Mouse (Mus musculus): Measurements from ENCODE around the gene Kdf1. TPM values are rescaled to one million over a fixed set of nuclear protein-coding genes. Genes with fewer than 3 reads are reported as not detected.

Kdf1 gene
- polyA plus RNA-seq, 1 experiment: not detected

DNA sequence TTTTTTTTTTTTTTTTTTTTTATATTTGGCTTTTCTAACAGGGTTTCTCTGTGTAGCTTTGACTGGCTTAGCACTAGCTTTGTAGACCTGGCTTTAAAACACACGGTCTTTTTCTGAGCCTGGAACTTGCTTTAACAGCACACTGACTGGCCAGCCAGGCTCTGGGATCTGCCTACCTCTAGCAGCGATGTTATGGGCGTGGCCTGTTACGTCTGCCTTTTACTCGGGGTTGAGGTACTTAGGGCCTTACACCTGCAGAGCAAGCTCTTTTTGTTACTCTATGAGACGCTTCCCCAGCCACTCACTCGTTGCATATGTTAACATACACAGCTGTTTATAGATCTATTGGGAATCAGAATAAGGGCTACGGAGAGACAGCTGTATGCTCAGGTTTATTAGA is 48.5 kb downstream of the Kdf1 start:
- no peak for TF ChIP-seq GATA1 (IDR thresholded peaks at IDR 0.05; ENCODE audit: low read length)

- no peak for TF ChIP-seq GATA1 (IDR thresholded peaks at IDR 0.05; ENCODE audit: low read length)
Measured at GRCm38 (mm10) chr4:133569291-133570065, 50.7 kb downstream of the Kdf1 start.

- no peak for TF ChIP-seq GATA1 (IDR thresholded peaks at IDR 0.05; ENCODE audit: low read length)
Measured at GRCm38 (mm10) chr4:133570066-133570466, 51.3 kb downstream of the Kdf1 start.

DNA sequence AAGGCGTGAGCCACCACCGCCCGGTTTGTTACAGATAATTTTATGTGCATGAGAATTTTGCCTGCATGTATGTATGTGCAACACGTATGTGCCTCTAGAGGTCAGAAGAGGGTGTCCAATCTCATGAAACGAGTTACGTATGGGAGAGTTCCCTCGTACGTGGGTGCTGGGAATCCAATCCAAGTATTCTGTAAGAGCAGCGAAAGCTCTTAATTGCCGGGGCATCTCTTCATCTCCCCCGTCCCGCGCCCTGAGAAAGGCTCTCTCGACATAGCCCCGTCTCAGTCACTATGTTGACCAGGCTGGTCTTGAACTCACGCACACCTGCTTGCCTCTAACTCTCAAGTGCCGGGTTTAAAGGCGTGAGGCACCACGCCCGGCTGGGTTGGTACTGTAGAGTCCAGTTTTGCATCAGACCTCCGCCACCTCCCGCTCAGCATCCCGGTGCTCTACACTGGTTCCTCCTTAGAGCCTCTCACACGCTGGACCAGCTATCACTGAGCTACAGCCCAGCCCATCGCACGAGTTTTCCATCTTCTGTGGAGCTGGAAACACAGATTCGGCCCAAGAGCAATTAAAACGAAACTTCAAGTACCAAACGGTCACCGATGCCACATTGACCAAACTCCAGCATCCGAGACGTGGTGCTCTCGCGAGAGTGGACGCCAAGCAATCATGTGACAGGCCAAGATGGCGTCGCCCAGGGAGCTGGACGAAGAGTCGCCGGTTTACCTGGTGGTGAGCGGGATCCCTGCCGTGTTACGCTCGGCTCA is 55.5 kb downstream of the Kdf1 start, which contains the start of gene Gpatch3:
Gpatch3 (plus strand) TSS at position 676 of the 773 bp plus-strand sequence.
- no peak for TF ChIP-seq GATA1 (IDR thresholded peaks at IDR 0.05; ENCODE audit: low read length)

DNA sequence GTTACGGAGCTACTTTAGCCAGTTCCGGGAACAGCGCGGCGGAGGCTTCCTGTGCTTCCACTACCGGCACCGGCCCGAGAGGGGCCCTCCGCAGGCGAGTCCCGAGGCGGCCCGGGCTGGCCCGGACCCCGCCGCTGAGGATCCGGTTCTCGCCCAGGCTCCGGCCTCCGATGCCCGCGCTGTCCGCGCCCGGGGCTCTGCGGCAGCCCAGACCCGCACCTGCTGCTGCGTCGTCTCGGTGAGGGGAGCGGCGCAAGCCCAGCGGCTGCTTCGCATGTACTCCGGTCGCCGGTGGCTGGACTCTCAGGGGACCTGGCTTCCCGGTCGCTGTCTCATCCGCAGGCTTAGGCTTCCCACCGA is 56.1 kb downstream of the Kdf1 start:
- no peak for TF ChIP-seq GATA1 (IDR thresholded peaks at IDR 0.05; ENCODE audit: low read length)

DNA sequence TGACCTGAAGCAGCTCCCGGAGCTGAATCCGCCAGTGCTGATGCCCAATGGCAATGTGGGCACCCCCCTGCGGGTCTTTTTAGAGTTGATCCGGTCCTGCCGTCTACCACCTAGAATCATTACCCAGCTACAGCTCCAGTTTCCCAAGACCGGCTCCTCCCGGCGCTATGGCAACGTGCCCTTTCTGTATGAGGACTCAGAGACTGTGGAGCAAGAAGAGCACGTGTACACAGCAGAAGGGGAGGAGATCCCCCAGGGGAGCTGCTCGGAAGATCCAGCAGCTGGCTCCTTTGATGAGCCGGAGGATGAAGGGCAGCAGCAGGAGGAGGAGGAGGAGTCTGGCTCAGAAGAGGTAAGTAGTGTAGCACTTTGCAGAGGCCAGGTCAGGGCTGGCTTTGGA is 59.2 kb downstream of the Kdf1 start:
- no peak for TF ChIP-seq GATA1 (IDR thresholded peaks at IDR 0.05; ENCODE audit: low read length)

Other genes with a start within 250 kb of the Kdf1 start
- 27.0 and 38.3 TPM in 2 replicates for gene Tmem222, start 241.2 kb upstream of the Kdf1 start, polyA plus RNA-seq (2012)
- gene Wdtc1, start 165.5 kb upstream of the Kdf1 start, polyA plus RNA-seq (2012): 56.5 and 63.0 TPM in 2 replicates
- gene Slc9a1, start 149.3 kb upstream of the Kdf1 start, polyA plus RNA-seq (2012): 56.6 and 70.6 TPM in 2 replicates
- gene Tent5b, start 38.8 kb upstream of the Kdf1 start, polyA plus RNA-seq (2012): 0.03 TPM in 1 of 2 replicates, not detected in the other
- gene Trnp1, start 20.4 kb upstream of the Kdf1 start, polyA plus RNA-seq (2012): not detected in 2 replicates
- gene Nudc, start 27.0 kb downstream of the Kdf1 start, polyA plus RNA-seq (2012): 653 and 930 TPM in 2 replicates
- gene Nr0b2, start 34.4 kb downstream of the Kdf1 start, polyA plus RNA-seq (2012): not detected in 2 replicates
- gene Gpatch3, start 55.8 kb downstream of the Kdf1 start, polyA plus RNA-seq (2012): 12.4 and 13.5 TPM in 2 replicates
- gene Gpn2, start 65.4 kb downstream of the Kdf1 start, polyA plus RNA-seq (2012): 57.7 and 66.6 TPM in 2 replicates
- 2.4 and 2.5 TPM in 2 replicates for gene Sfn, start 83.2 kb downstream of the Kdf1 start, polyA plus RNA-seq (2012)
- gene Zdhhc18, start 131.2 kb downstream of the Kdf1 start, polyA plus RNA-seq (2012): 16.8 and 17.2 TPM in 2 replicates
- gene Pigv, start 153.7 kb downstream of the Kdf1 start, polyA plus RNA-seq (2012): 16.3 and 17.6 TPM in 2 replicates
- 109 and 180 TPM in 2 replicates for gene Arid1a, start 237.8 kb downstream of the Kdf1 start, polyA plus RNA-seq (2012)